Mouse (Mus musculus) kidney, embryonic 15.5 days (tissue): ENCODE measurements around the gene Zfand3. TPM values are rescaled to one million over a fixed set of nuclear protein-coding genes. Genes with fewer than 3 reads are reported as not detected.

ENCODE experiments used
- ATAC-seq: fragments of 200-750 bp; cut with Nextera tagmentation; replicated peaks from 2 replicates; pipeline ENCODE4 v1.8.0; 2017; ENCODE audit warnings: moderate TSS enrichment; ENCODE audit not compliant: low FRiP score
- H3K27ac ChIP-seq: fragments of 300-500 bp; sonication (generic); 2 replicates; pipeline ENCODE4 v1.5.1; 2015; ENCODE audit warnings: mild to moderate bottlenecking, inconsistent platforms
- H3K27me3 ChIP-seq: fragments of 300-500 bp; sonication (generic); 2 replicates; pipeline ENCODE4 v1.6.1; 2015; ENCODE audit warnings: inconsistent platforms
- H3K36me3 ChIP-seq: fragments of 300-500 bp; sonication (generic); 2 replicates; pipeline ENCODE4 v1.6.1; 2015; ENCODE audit warnings: inconsistent platforms
- H3K4me1 ChIP-seq: fragments of 300-500 bp; sonication (generic); 2 replicates; pipeline ENCODE4 v1.6.1; 2015; ENCODE audit warnings: inconsistent platforms
- H3K4me2 ChIP-seq: fragments of 300-500 bp; sonication (generic); 2 replicates; pipeline ENCODE4 v1.6.1; 2015; ENCODE audit warnings: moderate library complexity, mild to moderate bottlenecking, inconsistent platforms
- H3K4me3 ChIP-seq: fragments of 300-500 bp; sonication (generic); replicated peaks from 2 replicates; pipeline ENCODE4 v1.5.1; 2015; ENCODE audit warnings: mild to moderate bottlenecking, inconsistent platforms
- H3K9ac ChIP-seq: fragments of 300-500 bp; sonication (generic); 2 replicates; pipeline ENCODE4 v1.6.1; 2015; ENCODE audit warnings: mild to moderate bottlenecking, inconsistent platforms
- H3K9me3 ChIP-seq: fragments of 300-500 bp; sonication (generic); replicated peaks from 2 replicates; pipeline ENCODE4 v1.6.1; 2016; ENCODE audit warnings: inconsistent platforms
- WGBS: fragments of 180-500 bp; shearing (Covaris S2); methylation state at CpG from one replicate; pipeline ENCODE4 v1.1.7; 2015; ENCODE audit warnings: mixed read lengths; 5-methylcytosine and 5-hydroxymethylcytosine counted together
- polyA plus RNA-seq: library from polyadenylated mRNA; unstranded; fragments of >200 nt; fragmentation: Nextera tagmentation; extraction: Ambion mirVana; gene quantifications from 2 replicates; pipeline ENCODE4 v1.2.1, GENCODE M21; 2015

Gene Zfand3
- polyA plus RNA-seq, 1 experiment from 2014 or later: 53.0 TPM

- H3K4me1 ChIP-seq: peaks cover 62% of the 10 kb centered on the region
- H3K4me3 ChIP-seq: no peak overlapping the region
- H3K9ac ChIP-seq: no peak overlapping the region
- no peaks in the 10 kb centered on the region for H3K27me3 ChIP-seq
- H3K36me3 ChIP-seq: peaks cover 19% of the 10 kb centered on the region
- no peaks in the 10 kb centered on the region for H3K9me3 ChIP-seq
- H3K4me2 ChIP-seq: no peak overlapping the region
- ATAC-seq: no peak
- no peak overlapping the region for H3K27ac ChIP-seq
- WGBS: 59% methylated on average over 11 of the region's 11 CpGs
These were observed 186.6 kb downstream of the Zfand3 start for GRCm38 (mm10) chr17:30191097-30191640.

- H3K36me3 ChIP-seq: peaks cover 21% of the 10 kb centered on the region
- H3K27ac ChIP-seq: no peak overlapping the region
- no peak overlapping the region for H3K4me2 ChIP-seq
- H3K9ac ChIP-seq: no peak overlapping the region
- no peaks in the 10 kb centered on the region for H3K27me3 ChIP-seq
- no peaks in the 10 kb centered on the region for H3K9me3 ChIP-seq
- no peak overlapping the region for H3K4me3 ChIP-seq
- H3K4me1 ChIP-seq: peaks cover 69% of the 10 kb centered on the region
- ATAC-seq: no peak
- WGBS: 89% methylated on average over 26 of the region's 26 CpGs
These were observed 188.0 kb downstream of the Zfand3 start for GRCm38 (mm10) chr17:30192416-30193005.

- Histone ChIP-seq H3K27me3 (no peaks in the 10 kb centered on the region), H3K4me3 (no peak overlapping the region), H3K9ac (no peak overlapping the region), H3K4me1 (peaks cover 67% of the 10 kb centered on the region), H3K4me2 (no peak overlapping the region), H3K9me3 (no peaks in the 10 kb centered on the region), H3K36me3 (peaks cover 23% of the 10 kb centered on the region), H3K27ac (no peak overlapping the region)
- ATAC-seq: no peak
- 51% methylated on average over 2 of the region's 2 CpGs for WGBS
These were observed 189.1 kb downstream of the Zfand3 start for GRCm38 (mm10) chr17:30193615-30194014.

- Histone ChIP-seq H3K27ac (no peak overlapping the region), H3K4me1 (peaks cover 69% of the 10 kb centered on the region), H3K27me3 (no peaks in the 10 kb centered on the region), H3K9ac (no peak overlapping the region), H3K4me3 (no peak overlapping the region), H3K36me3 (peaks cover 24% of the 10 kb centered on the region), H3K9me3 (no peaks in the 10 kb centered on the region), H3K4me2 (no peak overlapping the region)
- 59% methylated on average over 3 of the region's 3 CpGs for WGBS
- no peak for ATAC-seq
These were observed 189.6 kb downstream of the Zfand3 start for GRCm38 (mm10) chr17:30194091-30194490.

DNA sequence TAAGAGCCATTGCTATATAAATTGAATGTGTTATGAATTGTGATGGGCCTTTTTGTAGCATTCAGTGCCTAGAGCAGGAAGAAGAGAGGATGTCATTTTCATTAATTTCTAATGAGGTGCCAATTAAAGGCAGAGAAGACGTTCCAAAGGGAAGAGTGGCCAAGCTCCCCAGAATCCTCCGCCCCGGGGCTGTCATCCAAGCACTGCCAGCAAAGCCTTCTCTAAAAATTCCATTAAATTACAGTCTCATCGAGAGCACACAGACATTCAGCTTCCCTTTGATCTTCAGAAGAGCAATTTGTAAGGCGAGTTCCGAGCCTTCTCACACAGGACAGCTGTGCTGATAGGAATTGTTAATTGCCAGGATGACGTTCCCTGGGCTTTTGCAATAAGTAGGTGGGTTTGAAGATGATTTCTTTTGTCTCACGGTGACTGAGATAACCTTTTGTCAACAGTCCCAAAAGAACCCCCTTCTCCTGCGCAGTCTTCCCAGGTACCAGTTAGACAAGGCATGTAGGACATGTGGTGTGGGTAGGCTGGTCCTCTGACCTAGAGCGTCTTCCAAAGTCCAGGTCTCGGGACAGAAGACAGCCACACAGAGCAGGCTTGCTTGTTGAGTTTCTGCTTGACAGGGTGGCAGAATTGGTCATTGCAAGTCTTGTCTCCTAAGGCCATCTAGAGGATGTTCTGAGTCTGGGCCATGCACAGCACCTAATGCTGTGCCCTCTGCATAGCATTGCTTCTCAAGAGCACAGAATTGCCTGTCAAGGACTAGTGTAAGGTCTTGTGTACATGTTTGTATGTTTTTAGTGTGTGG lies 190.3 kb downstream of the Zfand3 start:
- Histone ChIP-seq H3K4me2 (no peak overlapping the region), H3K27ac (no peak overlapping the region), H3K27me3 (no peaks in the 10 kb centered on the region), H3K36me3 (peaks cover 24% of the 10 kb centered on the region), H3K4me1 (peaks cover 71% of the 10 kb centered on the region), H3K4me3 (no peak overlapping the region), H3K9ac (no peak overlapping the region), H3K9me3 (no peaks in the 10 kb centered on the region)
- ATAC-seq: no peak
- 64% methylated on average over 11 of the region's 11 CpGs for WGBS

DNA sequence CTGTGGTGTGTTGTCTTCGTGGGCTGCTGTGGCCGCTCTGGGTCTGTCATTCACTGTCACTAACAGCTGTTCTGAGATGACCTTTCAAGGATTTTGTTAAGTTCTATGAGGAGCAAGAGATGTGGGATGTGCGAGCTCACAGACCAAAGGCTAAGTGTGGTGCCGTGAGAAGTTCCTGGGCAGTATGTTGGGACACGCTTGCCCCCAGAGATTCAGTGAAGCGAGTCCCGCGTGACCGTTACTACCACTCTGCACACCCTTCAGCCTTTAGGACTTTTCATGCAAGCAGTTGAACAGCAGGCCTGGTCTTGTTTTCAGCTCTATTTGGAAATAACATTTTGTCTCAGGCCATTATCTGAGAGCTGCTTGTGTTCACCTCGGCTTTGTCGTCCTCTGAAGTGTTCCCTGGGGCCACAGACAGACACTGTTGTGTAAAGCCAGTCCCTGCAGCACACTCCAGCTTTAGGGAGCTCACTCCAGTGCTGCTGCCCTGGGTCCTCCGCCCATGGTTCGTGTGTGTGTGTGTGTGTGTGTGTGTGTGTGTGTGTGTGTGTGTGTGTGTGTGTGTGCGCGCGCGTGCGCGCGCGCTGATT lies 191.2 kb downstream of the Zfand3 start:
- peaks cover 24% of the 10 kb centered on the region for H3K36me3 ChIP-seq
- H3K4me3 ChIP-seq: no peak overlapping the region
- no peak overlapping the region for H3K4me2 ChIP-seq
- ATAC-seq: no peak
- no peak overlapping the region for H3K27ac ChIP-seq
- no peaks in the 10 kb centered on the region for H3K27me3 ChIP-seq
- 89% methylated on average over 21 of the region's 21 CpGs for WGBS
- no peaks in the 10 kb centered on the region for H3K9me3 ChIP-seq
- peaks cover 71% of the 10 kb centered on the region for H3K4me1 ChIP-seq
- H3K9ac ChIP-seq: no peak overlapping the region

DNA sequence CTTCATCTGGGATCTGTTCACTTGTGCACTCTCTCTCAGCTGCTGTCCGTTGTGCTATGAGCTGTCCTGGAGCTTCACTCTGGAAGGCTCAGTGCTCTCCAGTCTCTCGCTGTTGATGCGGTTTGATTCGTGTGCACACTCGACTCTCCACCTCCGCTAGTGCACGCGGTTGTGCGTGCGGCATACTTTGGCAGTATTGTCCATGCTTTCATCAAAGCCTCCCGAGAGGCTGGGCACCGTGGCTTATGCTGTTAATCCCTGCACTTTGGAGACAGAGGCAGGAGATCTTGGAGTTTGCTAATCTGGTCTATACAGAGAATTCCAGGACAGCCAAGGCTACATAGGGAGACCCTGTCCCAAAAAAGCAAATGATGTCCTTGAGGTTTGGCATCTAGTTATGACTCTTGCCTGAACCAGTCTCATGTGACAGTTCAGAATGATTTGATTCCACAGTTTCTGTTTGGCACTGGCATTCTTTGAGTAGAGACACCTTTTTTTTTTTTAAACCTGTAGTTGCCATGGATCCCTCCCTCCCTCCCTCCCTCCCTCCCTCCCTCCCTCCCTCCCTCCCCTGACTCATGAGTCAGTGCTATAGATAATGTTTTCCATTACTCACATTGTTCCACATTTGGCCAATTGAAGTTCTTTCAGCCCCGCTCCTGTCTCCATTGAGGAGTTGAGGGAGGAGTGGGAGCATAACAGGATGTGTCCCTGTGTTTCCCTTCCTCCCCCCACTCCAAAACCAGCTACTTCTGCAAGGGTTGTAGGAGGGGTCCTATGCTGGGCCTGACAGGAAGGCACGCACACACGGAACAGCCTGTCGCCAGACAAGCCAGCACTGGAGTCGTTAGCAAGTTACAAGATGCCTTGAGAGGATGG lies 192.1 kb downstream of the Zfand3 start:
- Histone ChIP-seq H3K9me3 (no peaks in the 10 kb centered on the region), H3K36me3 (peaks cover 24% of the 10 kb centered on the region), H3K4me2 (no peak overlapping the region), H3K4me3 (no peak overlapping the region), H3K27me3 (no peaks in the 10 kb centered on the region), H3K9ac (no peak overlapping the region), H3K4me1 (peaks cover 71% of the 10 kb centered on the region), H3K27ac (peak overlapping the region; percentile 54)
- WGBS: 71% methylated on average over 17 of the region's 17 CpGs
- ATAC-seq: 0 out of 2 replicates have a peak, but pooled peaks have one; percentile 19

DNA sequence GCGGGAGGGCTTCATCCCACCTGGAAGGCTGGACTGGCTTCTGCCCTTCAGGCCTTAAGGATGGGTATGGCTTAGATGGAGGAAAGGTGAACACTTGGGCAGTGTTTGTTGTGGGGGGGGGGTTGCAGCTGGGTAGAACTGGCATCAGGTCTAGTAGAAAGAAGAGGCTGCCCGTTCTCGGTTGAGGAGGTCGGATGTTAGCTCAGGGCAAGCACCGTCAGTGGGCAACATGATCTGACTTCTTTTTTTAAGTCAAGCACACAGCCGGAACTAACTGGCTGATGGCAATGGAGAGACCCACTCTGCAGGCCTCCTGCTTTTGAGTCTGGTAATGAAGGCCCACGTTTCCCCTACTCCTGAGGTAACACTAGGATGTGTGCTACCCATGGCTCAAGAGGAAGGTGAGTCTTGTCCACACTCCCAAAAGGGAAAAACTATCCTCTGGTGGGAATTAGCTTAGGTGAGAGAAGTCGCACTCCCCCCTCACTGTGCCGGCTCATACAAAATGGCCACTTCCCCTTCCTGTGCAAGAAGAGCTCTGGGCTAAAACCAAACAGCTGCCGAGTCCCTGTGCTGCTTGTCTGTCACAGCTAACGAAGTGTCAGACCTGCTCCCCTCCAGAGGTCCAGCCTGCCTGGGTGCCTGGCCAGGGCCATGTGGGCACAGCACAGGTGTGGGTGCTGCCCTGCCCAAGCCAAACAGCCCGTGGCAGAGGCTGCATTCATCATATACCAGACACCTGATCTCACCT lies 192.9 kb downstream of the Zfand3 start:
- no peak; the same call in 1 of the 2 replicates for ATAC-seq
- no peaks in the 10 kb centered on the region for H3K27me3 ChIP-seq
- H3K27ac ChIP-seq: peak overlapping the region; percentile 54
- H3K9ac ChIP-seq: no peak overlapping the region
- WGBS: 33% methylated on average over 12 of the region's 12 CpGs
- H3K9me3 ChIP-seq: no peaks in the 10 kb centered on the region
- peaks cover 24% of the 10 kb centered on the region for H3K36me3 ChIP-seq
- H3K4me2 ChIP-seq: no peak overlapping the region
- H3K4me3 ChIP-seq: no peak overlapping the region
- H3K4me1 ChIP-seq: peaks cover 70% of the 10 kb centered on the region

GRCm38 (mm10) chr17:30198422-30198821 lies 193.9 kb downstream of the Zfand3 start:
- H3K9me3 ChIP-seq: no peaks in the 10 kb centered on the region
- no peak overlapping the region for H3K27ac ChIP-seq
- 0 out of 2 replicates have a peak, but pooled peaks have one; percentile 15 for ATAC-seq
- no peak overlapping the region for H3K9ac ChIP-seq
- H3K36me3 ChIP-seq: peaks cover 14% of the 10 kb centered on the region; the same call in 1 of the 2 replicates
- peaks cover 77% of the 10 kb centered on the region for H3K4me1 ChIP-seq
- H3K27me3 ChIP-seq: no peaks in the 10 kb centered on the region
- H3K4me2 ChIP-seq: no peak overlapping the region
- WGBS: 54% methylated on average over 10 of the region's 10 CpGs
- no peak overlapping the region for H3K4me3 ChIP-seq

DNA sequence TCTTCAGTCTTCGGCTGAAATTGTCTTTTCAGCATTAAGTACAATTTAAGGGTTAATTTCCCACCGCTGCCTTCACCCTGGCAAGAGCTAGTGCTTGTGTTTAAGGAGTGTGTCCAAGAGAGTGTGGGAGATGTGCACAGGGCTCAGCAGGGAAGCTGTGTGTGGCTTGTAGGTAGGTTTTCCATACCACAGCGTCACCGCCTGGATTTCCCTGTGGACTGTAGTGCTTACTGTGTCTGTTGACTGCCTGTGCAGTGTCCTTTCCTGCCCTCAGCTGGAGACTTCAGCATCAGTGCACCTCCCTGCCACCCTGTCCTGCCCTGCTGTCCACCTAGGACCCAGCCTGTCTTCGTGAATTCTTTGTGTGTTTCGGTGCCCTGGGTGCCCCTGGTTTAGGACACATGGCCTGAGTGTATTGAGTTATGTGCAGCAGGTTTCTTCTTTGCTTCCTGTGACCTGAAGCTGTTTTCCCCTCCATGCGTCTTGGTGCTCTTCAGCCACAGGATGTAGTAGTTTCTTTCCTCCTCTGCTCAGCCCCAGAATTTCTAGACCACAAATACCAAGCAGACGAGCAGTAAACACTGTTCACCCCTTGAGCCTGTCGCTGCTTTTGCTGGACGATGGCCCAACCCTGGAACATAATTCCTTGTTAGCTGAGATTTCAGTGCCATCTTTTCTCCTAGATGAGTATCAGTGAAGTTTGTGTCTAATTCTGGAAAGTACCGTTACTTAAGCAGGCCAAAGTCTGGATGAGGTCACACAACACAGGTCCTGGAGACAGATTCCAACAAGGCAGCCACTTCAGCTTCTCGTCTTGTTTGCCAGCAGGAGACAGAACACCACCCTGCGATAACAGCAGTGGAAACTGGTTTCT lies 195.1 kb downstream of the Zfand3 start:
- H3K27ac ChIP-seq: peak overlapping the region; percentile 57
- H3K4me1 ChIP-seq: peaks cover 89% of the 10 kb centered on the region
- no peak overlapping the region for H3K4me3 ChIP-seq
- no peak overlapping the region for H3K4me2 ChIP-seq
- 54% methylated on average over 13 of the region's 13 CpGs for WGBS
- no peak for ATAC-seq
- no peaks in the 10 kb centered on the region for H3K9me3 ChIP-seq
- H3K36me3 ChIP-seq: peaks cover 9% of the 10 kb centered on the region; the same call in 1 of the 2 replicates
- H3K27me3 ChIP-seq: no peaks in the 10 kb centered on the region
- no peak overlapping the region for H3K9ac ChIP-seq
